Mouse (Mus musculus) kidney, embryonic 15.5 days (tissue): ENCODE results near the gene Apbb1ip. TPM values are rescaled to one million over a fixed set of nuclear protein-coding genes. Genes with fewer than 3 reads are reported as not detected.
A peak's percentile ranks its signal among the peaks of the same experiment; 100 is the strongest.
"Not testable (repeated sequence)": the region's sequence is repeated elsewhere in the genome, so short reads cannot be mapped to it uniquely, and the experiment has no call there.

Experiments used
- ATAC-seq: fragments of 200-750 bp; cut with Nextera tagmentation; replicated peaks from 2 replicates; pipeline ENCODE4 v1.8.0; 2017; ENCODE audit warnings: moderate TSS enrichment; ENCODE audit not compliant: low FRiP score
- H3K27ac ChIP-seq: fragments of 300-500 bp; sonication (generic); 2 replicates; pipeline ENCODE4 v1.5.1; 2015; ENCODE audit warnings: mild to moderate bottlenecking, inconsistent platforms
- H3K27me3 ChIP-seq: fragments of 300-500 bp; sonication (generic); 2 replicates; pipeline ENCODE4 v1.6.1; 2015; ENCODE audit warnings: inconsistent platforms
- H3K36me3 ChIP-seq: fragments of 300-500 bp; sonication (generic); 2 replicates; pipeline ENCODE4 v1.6.1; 2015; ENCODE audit warnings: inconsistent platforms
- H3K4me1 ChIP-seq: fragments of 300-500 bp; sonication (generic); 2 replicates; pipeline ENCODE4 v1.6.1; 2015; ENCODE audit warnings: inconsistent platforms
- H3K4me2 ChIP-seq: fragments of 300-500 bp; sonication (generic); 2 replicates; pipeline ENCODE4 v1.6.1; 2015; ENCODE audit warnings: moderate library complexity, mild to moderate bottlenecking, inconsistent platforms
- H3K4me3 ChIP-seq: fragments of 300-500 bp; sonication (generic); replicated peaks from 2 replicates; pipeline ENCODE4 v1.5.1; 2015; ENCODE audit warnings: mild to moderate bottlenecking, inconsistent platforms
- H3K9ac ChIP-seq: fragments of 300-500 bp; sonication (generic); 2 replicates; pipeline ENCODE4 v1.6.1; 2015; ENCODE audit warnings: mild to moderate bottlenecking, inconsistent platforms
- H3K9me3 ChIP-seq: fragments of 300-500 bp; sonication (generic); replicated peaks from 2 replicates; pipeline ENCODE4 v1.6.1; 2016; ENCODE audit warnings: inconsistent platforms
- WGBS: fragments of 180-500 bp; shearing (Covaris S2); methylation state at CpG from one replicate; pipeline ENCODE4 v1.1.7; 2015; ENCODE audit warnings: mixed read lengths; 5-methylcytosine and 5-hydroxymethylcytosine counted together
- polyA plus RNA-seq: library from polyadenylated mRNA; unstranded; fragments of >200 nt; fragmentation: Nextera tagmentation; extraction: Ambion mirVana; gene quantifications from 2 replicates; pipeline ENCODE4 v1.2.1, GENCODE M21; 2015

Apbb1ip gene
- polyA plus RNA-seq, 1 experiment from 2014 or later: 2.5 TPM

GRCm38 (mm10) chr2:22862194-22862593 is 88.3 kb downstream of the Apbb1ip start:
- 84% methylated on average over 2 of the region's 2 CpGs for WGBS
- no peaks in the 10 kb centered on the region for H3K36me3 ChIP-seq
- ATAC-seq: no peak

GRCm38 (mm10) chr2:22864394-22865037 is 90.6 kb downstream of the Apbb1ip start:
- ATAC-seq: peak; percentile 87
- 4% methylated on average over 6 of the region's 6 CpGs for WGBS
- H3K36me3 ChIP-seq, H3K9me3 ChIP-seq, H3K4me2 ChIP-seq, H3K9ac ChIP-seq, H3K27ac ChIP-seq, H3K4me1 ChIP-seq, H3K4me3 ChIP-seq, H3K27me3 ChIP-seq: not testable (repeated sequence)

More at GRCm38 (mm10) chr2:22862194-22862593, 88.3 kb downstream of the Apbb1ip start:
- Histone ChIP-seq H3K4me3 (no peak overlapping the region), H3K4me1 (no peaks in the 10 kb centered on the region), H3K27me3 (no peaks in the 10 kb centered on the region), H3K4me2 (no peak overlapping the region), H3K9me3 (no peaks in the 10 kb centered on the region), H3K9ac (no peak overlapping the region), H3K27ac (no peak overlapping the region)

GRCm38 (mm10) chr2:22865818-22866217 is 91.9 kb downstream of the Apbb1ip start:
- Histone ChIP-seq H3K4me3 (no peak overlapping the region), H3K27ac (no peak overlapping the region), H3K27me3 (no peaks in the 10 kb centered on the region), H3K9me3 (no peaks in the 10 kb centered on the region), H3K4me1 (no peaks in the 10 kb centered on the region), H3K36me3 (no peaks in the 10 kb centered on the region), H3K9ac (no peak overlapping the region), H3K4me2 (no peak overlapping the region)
- 89% methylated on average over 1 of the region's 1 CpGs for WGBS
- no peak for ATAC-seq

- Histone ChIP-seq H3K27ac (no peak overlapping the region), H3K4me2 (no peak overlapping the region), H3K27me3 (no peaks in the 10 kb centered on the region), H3K4me3 (no peak overlapping the region), H3K9me3 (no peaks in the 10 kb centered on the region), H3K4me1 (no peaks in the 10 kb centered on the region), H3K36me3 (no peaks in the 10 kb centered on the region), H3K9ac (no peak overlapping the region)
- WGBS: 75% methylated on average over 7 of the region's 7 CpGs
- ATAC-seq: no peak
These were observed 93.1 kb downstream of the Apbb1ip start for GRCm38 (mm10) chr2:22866894-22867424.

GRCm38 (mm10) chr2:22873159-22873558 is 99.3 kb downstream of the Apbb1ip start:
- Histone ChIP-seq H3K4me2 (no peak overlapping the region), H3K9ac (no peak overlapping the region), H3K9me3 (no peaks in the 10 kb centered on the region), H3K36me3 (no peaks in the 10 kb centered on the region), H3K4me3 (no peak overlapping the region), H3K27me3 (no peaks in the 10 kb centered on the region), H3K27ac (no peak overlapping the region), H3K4me1 (no peaks in the 10 kb centered on the region)
- no peak for ATAC-seq
- 93% methylated on average over 1 of the region's 1 CpGs for WGBS

GRCm38 (mm10) chr2:22874628-22875027 is 100.7 kb downstream of the Apbb1ip start:
- Histone ChIP-seq H3K9ac (no peak overlapping the region), H3K9me3 (no peaks in the 10 kb centered on the region), H3K27ac (no peak overlapping the region), H3K4me3 (no peak overlapping the region), H3K4me2 (no peak overlapping the region), H3K36me3 (no peaks in the 10 kb centered on the region), H3K4me1 (no peaks in the 10 kb centered on the region), H3K27me3 (no peaks in the 10 kb centered on the region)
- WGBS: 44% methylated on average over 10 of the region's 10 CpGs
- ATAC-seq: peak; percentile 56; the same call in 1 of the 2 replicates

GRCm38 (mm10) chr2:22876614-22877013 is 102.7 kb downstream of the Apbb1ip start:
- no peak overlapping the region for H3K4me3 ChIP-seq
- no peaks in the 10 kb centered on the region for H3K4me1 ChIP-seq
- H3K27ac ChIP-seq: no peak overlapping the region
- H3K27me3 ChIP-seq: no peaks in the 10 kb centered on the region
- H3K4me2 ChIP-seq: no peak overlapping the region
- H3K9me3 ChIP-seq: no peaks in the 10 kb centered on the region
- H3K36me3 ChIP-seq: no peaks in the 10 kb centered on the region
- no peak for ATAC-seq
- no peak overlapping the region for H3K9ac ChIP-seq
- WGBS: 83% methylated on average over 3 of the region's 3 CpGs

GRCm38 (mm10) chr2:22878781-22879180 is 104.9 kb downstream of the Apbb1ip start:
- Histone ChIP-seq H3K4me3 (no peak overlapping the region), H3K9ac (no peak overlapping the region), H3K4me1 (no peaks in the 10 kb centered on the region), H3K36me3 (no peaks in the 10 kb centered on the region), H3K9me3 (no peaks in the 10 kb centered on the region), H3K27ac (no peak overlapping the region), H3K4me2 (no peak overlapping the region), H3K27me3 (no peaks in the 10 kb centered on the region)
- 27% methylated on average over 1 of the region's 1 CpGs for WGBS
- no peak for ATAC-seq

GRCm38 (mm10) chr2:22880726-22881125 is 106.8 kb downstream of the Apbb1ip start:
- 91% methylated on average over 3 of the region's 3 CpGs for WGBS
- not testable (repeated sequence) for H3K36me3 ChIP-seq, H3K9me3 ChIP-seq

GRCm38 (mm10) chr2:22894932-22895281 is 121.0 kb downstream of the Apbb1ip start:
- Histone ChIP-seq H3K27ac (peak overlapping the region; percentile 84), H3K9ac (peak overlapping the region; percentile 73), H3K4me2 (peak overlapping the region; percentile 82), H3K27me3 (no peaks in the 10 kb centered on the region), H3K9me3 (no peaks in the 10 kb centered on the region), H3K4me1 (no peaks in the 10 kb centered on the region), H3K4me3 (peak overlapping the region; percentile 93), H3K36me3 (no peaks in the 10 kb centered on the region)
- peak; percentile 36 for ATAC-seq
- WGBS: 22% methylated on average over 9 of the region's 9 CpGs

More at GRCm38 (mm10) chr2:22880726-22881125, 106.8 kb downstream of the Apbb1ip start:
- H3K4me3 ChIP-seq, H3K4me1 ChIP-seq, H3K4me2 ChIP-seq, H3K27ac ChIP-seq, H3K27me3 ChIP-seq, H3K9ac ChIP-seq, ATAC-seq: not testable (repeated sequence)

- Histone ChIP-seq H3K4me2 (peak within 1 kb of the TSS; percentile 82), H3K36me3 (no peaks in the 10 kb centered on the region; the same call in 1 of the 2 replicates), H3K27ac (peak within 1 kb of the TSS; percentile 84), H3K9ac (peak within 1 kb of the TSS; percentile 73), H3K27me3 (no peaks in the 10 kb centered on the region), H3K4me1 (no peaks in the 10 kb centered on the region), H3K9me3 (no peaks in the 10 kb centered on the region), H3K4me3 (peak within 1 kb of the TSS; percentile 93)
- under 1% methylated on average over 81 of the region's 81 CpGs for WGBS
- ATAC-seq: peak; percentile 99
These were observed 121.7 kb downstream of the Apbb1ip start, which contains the start of gene Pdss1 for GRCm38 (mm10) chr2:22895282-22896273. Gene Pdss1 (plus strand): TSS chr2:22895522.

- WGBS: 94% methylated on average over 3 of the region's 3 CpGs
These were observed 130.1 kb downstream of the Apbb1ip start for GRCm38 (mm10) chr2:22903947-22904346.

More at GRCm38 (mm10) chr2:22903947-22904346, 130.1 kb downstream of the Apbb1ip start:
- Histone ChIP-seq H3K4me3 (no peak overlapping the region), H3K36me3 (peaks cover 57% of the 10 kb centered on the region), H3K27me3 (no peaks in the 10 kb centered on the region), H3K27ac (no peak overlapping the region), H3K4me2 (no peak overlapping the region), H3K9me3 (no peaks in the 10 kb centered on the region), H3K9ac (no peak overlapping the region), H3K4me1 (no peaks in the 10 kb centered on the region)
- no peak for ATAC-seq
